Mouse (Mus musculus) thymus, postnatal 36 days (tissue): ENCODE results near the gene Zfp768.
"Not testable (repeated sequence)": the region's sequence is repeated elsewhere in the genome, so short reads cannot be mapped to it uniquely, and the experiment has no call there.

Experiments
- DNase-seq, 2 experiments: peaks; one replicate each; pipeline ENCODE4 v3.0.0; 2022; ENCODE audit warnings: mixed read lengths in 2 of 2

The Zfp768 gene

GRCm38 (mm10) chr7:127345512-127346325 is at the start of gene Zfp768:
Zfp768 (minus strand) TSS chr7:127345589.
- DNase-seq: peak; percentile 91 to 94

GRCm38 (mm10) chr7:127393944-127394333 is 48.5 kb upstream of the Zfp768 start:
- no peak for DNase-seq

- DNase-seq: peak; percentile 90 to 91
These were observed 48.0 kb upstream of the Zfp768 start, which contains the start of gene E430018J23Rik for GRCm38 (mm10) chr7:127393157-127393943. E430018J23Rik (minus strand) TSS chr7:127393629.

GRCm38 (mm10) chr7:127392251-127392824 is 46.9 kb upstream of the Zfp768 start:
- no peak for DNase-seq

- DNase-seq: no peak
These were observed 46.1 kb upstream of the Zfp768 start for GRCm38 (mm10) chr7:127391538-127391937.

- no peak for DNase-seq
These were observed 44.9 kb upstream of the Zfp768 start for GRCm38 (mm10) chr7:127390306-127390705.

GRCm38 (mm10) chr7:127388201-127388600 is 42.8 kb upstream of the Zfp768 start:
- DNase-seq: not testable (repeated sequence)

- peak; percentile 85 for DNase-seq
These were observed 41.4 kb upstream of the Zfp768 start, which contains the start of gene 9130019O22Rik for GRCm38 (mm10) chr7:127386641-127387392. 9130019O22Rik (minus strand) TSS chr7:127387166.

- not testable (repeated sequence) for DNase-seq
These were observed 40.2 kb upstream of the Zfp768 start for GRCm38 (mm10) chr7:127385560-127385959.

- no peak for DNase-seq
These were observed 33.0 kb upstream of the Zfp768 start for GRCm38 (mm10) chr7:127378310-127378921.

GRCm38 (mm10) chr7:127375271-127376245 is 30.2 kb upstream of the Zfp768 start, which contains the start of gene Zfp747:
Zfp747 (minus strand) TSS chr7:127376050.
- DNase-seq: peak; percentile 91

- DNase-seq: peak; percentile 27 to 31
These were observed 26.5 kb upstream of the Zfp768 start for GRCm38 (mm10) chr7:127371870-127372269.

- no peak for DNase-seq
These were observed 25.8 kb upstream of the Zfp768 start for GRCm38 (mm10) chr7:127371213-127371612.

GRCm38 (mm10) chr7:127366249-127366648 is 20.9 kb upstream of the Zfp768 start:
- DNase-seq: no peak

GRCm38 (mm10) chr7:127364166-127364565 is 18.8 kb upstream of the Zfp768 start:
- no peak for DNase-seq

- DNase-seq: no peak
These were observed 18.1 kb upstream of the Zfp768 start for GRCm38 (mm10) chr7:127363475-127363921.

GRCm38 (mm10) chr7:127362418-127362817 is 17.0 kb upstream of the Zfp768 start:
- not testable (repeated sequence) for DNase-seq

GRCm38 (mm10) chr7:127361449-127361848 is 16.1 kb upstream of the Zfp768 start:
- DNase-seq: peak in 1 of 2 experiments; percentile 8

- no peak for DNase-seq
These were observed 14.9 kb upstream of the Zfp768 start for GRCm38 (mm10) chr7:127360265-127360664.

- DNase-seq: no peak
These were observed 13.1 kb upstream of the Zfp768 start for GRCm38 (mm10) chr7:127358472-127358871.
